Mouse (Mus musculus) retina, embryonic 14.5 days (tissue): Measurements from ENCODE around the gene Gm10719.
"Not testable (repeated sequence)": the region's sequence is repeated elsewhere in the genome, so short reads cannot be mapped to it uniquely, and the experiment has no call there.

Experiments used
- DNase-seq: peaks from one replicate; pipeline ENCODE4 v3.0.0-alpha.2; 2015; ENCODE audit warnings: low spot score

The Gm10719 gene

GRCm38 (mm10) chr9:3025653-3026052 lies 8.4 kb downstream of the Gm10719 start:
- not testable (repeated sequence) for DNase-seq

GRCm38 (mm10) chr9:3026136-3026535 lies 8.9 kb downstream of the Gm10719 start:
- DNase-seq = not testable (repeated sequence)

- not testable (repeated sequence) for DNase-seq
These were observed 9.5 kb downstream of the Gm10719 start for GRCm38 (mm10) chr9:3026741-3027140.

GRCm38 (mm10) chr9:3027200-3027599 lies 10.0 kb downstream of the Gm10719 start:
- peak; percentile 57 for DNase-seq

GRCm38 (mm10) chr9:3029276-3030000 lies 12.2 kb downstream of the Gm10719 start:
- DNase-seq = not testable (repeated sequence)

GRCm38 (mm10) chr9:3030677-3031318 lies 13.6 kb downstream of the Gm10719 start:
- peak; percentile 82 for DNase-seq

- not testable (repeated sequence) for DNase-seq
These were observed 17.1 kb downstream of the Gm10719 start, which contains the start of gene Gm17535 for GRCm38 (mm10) chr9:3034299-3034698. TSS of gene Gm17535 (plus strand) at chr9:3034599.

- not testable (repeated sequence) for DNase-seq
These were observed 19.4 kb downstream of the Gm10719 start, which contains the start of gene Gm10715 for GRCm38 (mm10) chr9:3036577-3036976. TSS of gene Gm10715 (plus strand) at chr9:3036877.

- peak; percentile 1 for DNase-seq
These were observed 21.0 kb downstream of the Gm10719 start for GRCm38 (mm10) chr9:3038161-3038560.
